Mouse (Mus musculus) hindbrain, embryonic 12.5 days (tissue): ENCODE results near the gene Pigm. TPM values are rescaled to one million over a fixed set of nuclear protein-coding genes. Genes with fewer than 3 reads are reported as not detected.
A peak's percentile ranks its signal among the peaks of the same experiment; 100 is the strongest.

Source experiments
- ATAC-seq: fragments of 200-750 bp; cut with Nextera tagmentation; 2 replicates; pipeline ENCODE4 v1.8.0; 2017; ENCODE audit warnings: moderate TSS enrichment; ENCODE audit not compliant: low FRiP score
- H3K27ac ChIP-seq: fragments of 300-500 bp; sonication (generic); 2 replicates; pipeline ENCODE4 v1.5.1; 2016; ENCODE audit warnings: mild to moderate bottlenecking
- H3K27me3 ChIP-seq: fragments of 300-500 bp; sonication (generic); 2 replicates; pipeline ENCODE4 v1.6.1; 2016; ENCODE audit warnings: mild to moderate bottlenecking
- H3K36me3 ChIP-seq: fragments of 300-500 bp; sonication (generic); 2 replicates; pipeline ENCODE4 v1.6.1; 2016; ENCODE audit warnings: mild to moderate bottlenecking
- H3K4me1 ChIP-seq: fragments of 300-500 bp; sonication (generic); 2 replicates; pipeline ENCODE4 v1.6.1; 2016
- H3K4me2 ChIP-seq: fragments of 300-500 bp; sonication (generic); replicated peaks from 2 replicates; pipeline ENCODE4 v1.6.1; 2016; ENCODE audit warnings: mild to moderate bottlenecking
- H3K4me3 ChIP-seq: fragments of 300-500 bp; sonication (generic); 2 replicates; pipeline ENCODE4 v1.5.1; 2016; ENCODE audit warnings: mild to moderate bottlenecking
- H3K9ac ChIP-seq: fragments of 300-500 bp; sonication (generic); 2 replicates; pipeline ENCODE4 v1.6.1; 2016; ENCODE audit warnings: mild to moderate bottlenecking, moderate library complexity
- H3K9me3 ChIP-seq: fragments of 300-500 bp; sonication (generic); replicated peaks from 2 replicates; pipeline ENCODE4 v1.6.1; 2016; ENCODE audit warnings: mild to moderate bottlenecking
- WGBS: fragments of 180-500 bp; shearing (Covaris S2); methylation state at CpG from one replicate; pipeline ENCODE4 v1.1.7; 2016; 5-methylcytosine and 5-hydroxymethylcytosine counted together
- polyA plus RNA-seq: library from polyadenylated mRNA; unstranded; fragments of >200 nt; fragmentation: Nextera tagmentation; extraction: Ambion mirVana; gene quantifications from 2 replicates; pipeline ENCODE4 v1.2.1, GENCODE M21; 2016

Pigm gene
- polyA plus RNA-seq, 1 experiment from 2014 or later: 9.8 TPM

- peak within 1 kb of the TSS; percentile 48 for H3K27ac ChIP-seq
- peak within 1 kb of the TSS; percentile 77 for H3K4me2 ChIP-seq
Observed at GRCm38 (mm10) chr1:172340729-172341321, 35.5 kb upstream of the Pigm start, which contains the start of gene Kcnj10. TSS of gene Kcnj10 (plus strand) at chr1:172341210.

DNA sequence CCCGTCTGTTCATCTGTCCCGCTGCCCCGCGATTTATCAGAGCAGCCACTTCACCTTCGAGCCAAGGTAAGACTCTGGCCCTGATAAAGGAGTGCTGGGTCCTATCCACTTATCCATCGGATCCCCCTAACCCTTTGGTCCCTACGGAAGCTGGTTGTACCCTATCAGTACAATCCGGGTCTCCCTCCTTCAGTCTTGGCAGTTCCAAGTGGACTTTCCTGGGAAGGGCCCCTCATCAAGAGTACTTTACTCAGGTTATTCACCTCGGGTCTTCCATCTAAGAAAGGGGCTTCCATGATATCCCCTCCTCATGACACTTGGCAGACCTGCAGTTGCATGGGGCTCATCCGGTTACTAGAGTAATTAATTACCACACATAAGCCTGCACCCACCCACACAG lies 35.0 kb upstream of the Pigm start:
- peak overlapping the region; percentile 77 for H3K4me2 ChIP-seq
- 22% methylated on average over 10 of the region's 10 CpGs for WGBS
- no peaks in the 10 kb centered on the region for H3K36me3 ChIP-seq
- peaks cover 16% of the 10 kb centered on the region for H3K27me3 ChIP-seq
- H3K9me3 ChIP-seq: no peaks in the 10 kb centered on the region
- H3K9ac ChIP-seq: peak overlapping the region; percentile 59
- peak overlapping the region; percentile 51 for H3K4me3 ChIP-seq
- peak; percentile 18; the same call in 1 of the 2 replicates for ATAC-seq
- peaks cover 20% of the 10 kb centered on the region for H3K4me1 ChIP-seq
- H3K27ac ChIP-seq: peak overlapping the region; percentile 1; the same call in 1 of the 2 replicates

More at GRCm38 (mm10) chr1:172340729-172341321, 35.5 kb upstream of the Pigm start, which contains the start of gene Kcnj10:
- Histone ChIP-seq H3K36me3 (no peaks in the 10 kb centered on the region), H3K4me3 (peak within 1 kb of the TSS; percentile 51), H3K9ac (peak within 1 kb of the TSS; percentile 59), H3K4me1 (peaks cover 20% of the 10 kb centered on the region), H3K27me3 (peaks cover 16% of the 10 kb centered on the region), H3K9me3 (no peaks in the 10 kb centered on the region)
- ATAC-seq: peak; percentile 95
- 2% methylated on average over 38 of the region's 38 CpGs for WGBS

GRCm38 (mm10) chr1:172342729-172343128 lies 33.6 kb upstream of the Pigm start:
- peak overlapping the region; percentile 77; the same call in 1 of the 2 replicates for H3K4me2 ChIP-seq
- no peak overlapping the region for H3K4me3 ChIP-seq
- WGBS: 86% methylated on average over 3 of the region's 3 CpGs
- H3K27ac ChIP-seq: no peak overlapping the region
- H3K27me3 ChIP-seq: peaks cover 16% of the 10 kb centered on the region
- no peaks in the 10 kb centered on the region for H3K36me3 ChIP-seq
- no peak overlapping the region for H3K9ac ChIP-seq
- H3K9me3 ChIP-seq: no peaks in the 10 kb centered on the region
- peaks cover 18% of the 10 kb centered on the region for H3K4me1 ChIP-seq
- no peak for ATAC-seq

GRCm38 (mm10) chr1:172343914-172344313 lies 32.4 kb upstream of the Pigm start:
- Histone ChIP-seq H3K4me1 (peaks cover 18% of the 10 kb centered on the region), H3K4me3 (no peak overlapping the region), H3K4me2 (no peak overlapping the region), H3K9me3 (no peaks in the 10 kb centered on the region), H3K27ac (no peak overlapping the region), H3K27me3 (peaks cover 16% of the 10 kb centered on the region), H3K36me3 (no peaks in the 10 kb centered on the region), H3K9ac (no peak overlapping the region)
- WGBS: 55% methylated on average over 3 of the region's 3 CpGs
- no peak for ATAC-seq

GRCm38 (mm10) chr1:172344820-172345219 lies 31.5 kb upstream of the Pigm start:
- no peak for ATAC-seq
- Histone ChIP-seq H3K4me3 (no peak overlapping the region), H3K36me3 (no peaks in the 10 kb centered on the region), H3K27ac (no peak overlapping the region), H3K4me2 (no peak overlapping the region), H3K9me3 (no peaks in the 10 kb centered on the region), H3K27me3 (peaks cover 16% of the 10 kb centered on the region), H3K4me1 (peaks cover 26% of the 10 kb centered on the region), H3K9ac (no peak overlapping the region)
- WGBS: 95% methylated on average over 7 of the region's 7 CpGs

- peaks cover 34% of the 10 kb centered on the region for H3K4me1 ChIP-seq
- ATAC-seq: no peak
- H3K27me3 ChIP-seq: peaks cover 3% of the 10 kb centered on the region
- H3K9ac ChIP-seq: no peak overlapping the region
- no peak overlapping the region for H3K27ac ChIP-seq
- H3K4me3 ChIP-seq: no peak overlapping the region
- WGBS: 85% methylated on average over 10 of the region's 10 CpGs
- H3K4me2 ChIP-seq: no peak overlapping the region
- H3K36me3 ChIP-seq: no peaks in the 10 kb centered on the region
- no peaks in the 10 kb centered on the region for H3K9me3 ChIP-seq
Observed at GRCm38 (mm10) chr1:172346707-172347106, 29.6 kb upstream of the Pigm start.

DNA sequence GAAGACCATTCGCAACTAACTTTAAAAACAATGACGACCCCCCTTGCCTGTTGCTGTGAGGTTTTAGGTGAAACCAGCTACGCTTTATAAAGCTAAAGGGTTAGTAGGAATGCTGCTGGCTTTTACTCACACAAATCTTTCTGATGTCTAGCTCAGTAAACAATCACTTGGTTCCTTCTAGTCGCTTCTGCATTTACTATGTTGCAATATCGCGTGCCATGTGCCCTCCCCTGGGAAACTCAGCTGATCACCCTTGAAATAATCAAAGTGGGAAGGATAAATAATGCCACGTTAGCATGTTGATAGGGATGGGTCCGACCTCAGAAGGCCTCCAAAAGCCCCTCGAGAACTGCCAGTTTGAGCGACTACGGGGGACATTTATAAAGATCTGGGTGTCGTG lies 29.0 kb upstream of the Pigm start:
- H3K27me3 ChIP-seq: no peaks in the 10 kb centered on the region
- no peak overlapping the region for H3K9ac ChIP-seq
- H3K4me2 ChIP-seq: no peak overlapping the region
- H3K9me3 ChIP-seq: no peaks in the 10 kb centered on the region
- no peak overlapping the region for H3K27ac ChIP-seq
- H3K4me3 ChIP-seq: no peak overlapping the region
- WGBS: 83% methylated on average over 12 of the region's 12 CpGs
- H3K4me1 ChIP-seq: peaks cover 34% of the 10 kb centered on the region
- no peaks in the 10 kb centered on the region for H3K36me3 ChIP-seq
- no peak for ATAC-seq

GRCm38 (mm10) chr1:172349504-172349903 lies 26.8 kb upstream of the Pigm start:
- Histone ChIP-seq H3K4me1 (peaks cover 34% of the 10 kb centered on the region), H3K4me3 (no peak overlapping the region), H3K27ac (peak overlapping the region; percentile 91), H3K9me3 (no peaks in the 10 kb centered on the region), H3K36me3 (no peaks in the 10 kb centered on the region), H3K27me3 (no peaks in the 10 kb centered on the region), H3K4me2 (peak overlapping the region; percentile 36), H3K9ac (no peak overlapping the region)
- 39% methylated on average over 5 of the region's 5 CpGs for WGBS
- ATAC-seq: peak; percentile 29

DNA sequence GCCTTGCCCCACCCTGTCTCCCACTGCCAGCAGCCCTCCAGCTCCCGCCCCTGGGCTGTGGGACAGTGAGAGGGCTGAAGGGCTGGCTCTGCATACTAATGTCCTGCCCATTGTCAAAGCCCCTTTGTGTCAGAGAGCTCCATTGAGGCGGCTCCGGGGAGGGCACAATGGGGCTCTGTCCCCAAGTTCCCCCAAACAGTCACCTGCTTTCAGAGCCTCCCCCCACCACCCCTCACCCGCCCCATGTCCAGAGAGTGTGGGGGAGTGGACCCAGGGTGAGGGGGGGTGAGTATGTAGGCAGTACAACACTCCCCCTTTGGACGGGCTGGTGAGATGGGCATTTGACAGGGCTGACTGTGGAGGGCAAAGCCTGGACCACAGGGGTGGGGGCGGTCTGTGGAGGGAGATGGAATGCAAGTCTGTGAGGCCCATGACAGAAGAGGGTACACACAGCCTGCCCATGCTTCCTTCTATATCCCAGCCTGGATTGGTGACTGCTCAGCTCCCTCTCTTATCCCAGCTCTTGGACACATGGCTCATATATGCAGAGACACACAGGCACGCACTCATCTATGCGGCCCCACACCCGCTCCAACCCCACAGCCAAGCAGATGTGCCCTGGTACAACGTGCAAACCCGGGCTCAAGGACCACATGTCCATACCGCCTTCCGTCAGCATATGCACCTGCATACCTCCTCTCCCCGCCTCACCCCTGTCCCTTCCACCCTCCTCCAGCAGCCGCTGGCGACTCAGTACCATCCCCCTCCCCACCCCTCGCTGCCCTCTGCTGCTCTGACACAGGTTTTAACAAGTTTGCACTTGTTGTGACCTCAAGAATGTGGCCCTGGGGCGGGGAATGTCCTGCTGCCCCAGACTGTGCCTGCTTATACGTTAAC lies 26.2 kb upstream of the Pigm start:
- Histone ChIP-seq H3K4me3 (no peak overlapping the region), H3K4me2 (peak overlapping the region; percentile 36), H3K27me3 (no peaks in the 10 kb centered on the region), H3K9me3 (no peaks in the 10 kb centered on the region), H3K9ac (peak overlapping the region; percentile 41), H3K27ac (peak overlapping the region; percentile 91), H3K36me3 (no peaks in the 10 kb centered on the region), H3K4me1 (peaks cover 37% of the 10 kb centered on the region)
- WGBS: 6% methylated on average over 19 of the region's 19 CpGs
- peak; percentile 96 for ATAC-seq

- Histone ChIP-seq H3K9ac (no peak overlapping the region), H3K36me3 (no peaks in the 10 kb centered on the region), H3K9me3 (no peaks in the 10 kb centered on the region), H3K27ac (no peak overlapping the region), H3K4me2 (no peak overlapping the region), H3K4me1 (peaks cover 48% of the 10 kb centered on the region), H3K27me3 (no peaks in the 10 kb centered on the region), H3K4me3 (no peak overlapping the region)
- 70% methylated on average over 6 of the region's 6 CpGs for WGBS
- ATAC-seq: no peak
Observed at GRCm38 (mm10) chr1:172352001-172352400, 24.3 kb upstream of the Pigm start.

GRCm38 (mm10) chr1:172352453-172352852 lies 23.9 kb upstream of the Pigm start:
- no peak overlapping the region for H3K27ac ChIP-seq
- no peaks in the 10 kb centered on the region for H3K36me3 ChIP-seq
- H3K9me3 ChIP-seq: no peaks in the 10 kb centered on the region
- H3K27me3 ChIP-seq: no peaks in the 10 kb centered on the region
- ATAC-seq: no peak
- no peak overlapping the region for H3K4me3 ChIP-seq
- 85% methylated on average over 3 of the region's 3 CpGs for WGBS
- no peak overlapping the region for H3K4me2 ChIP-seq
- H3K4me1 ChIP-seq: peaks cover 48% of the 10 kb centered on the region
- H3K9ac ChIP-seq: no peak overlapping the region

- H3K36me3 ChIP-seq: no peaks in the 10 kb centered on the region
Observed at GRCm38 (mm10) chr1:172355336-172355735, 21.0 kb upstream of the Pigm start.

More at GRCm38 (mm10) chr1:172355336-172355735, 21.0 kb upstream of the Pigm start:
- H3K4me3 ChIP-seq: no peak overlapping the region
- H3K9me3 ChIP-seq: no peaks in the 10 kb centered on the region
- H3K4me2 ChIP-seq: no peak overlapping the region
- no peaks in the 10 kb centered on the region for H3K27me3 ChIP-seq
- peaks cover 39% of the 10 kb centered on the region for H3K4me1 ChIP-seq
- no peak overlapping the region for H3K9ac ChIP-seq
- ATAC-seq: no peak
- peak overlapping the region; percentile 66 for H3K27ac ChIP-seq
- WGBS: 40% methylated on average over 3 of the region's 3 CpGs
